Mouse (Mus musculus) liver, embryonic 16.5 days (tissue): ENCODE measurements around the gene Smad6. TPM values are rescaled to one million over a fixed set of nuclear protein-coding genes. Genes with fewer than 3 reads are reported as not detected.

Source experiments
- ATAC-seq: fragments of 200-750 bp; cut with Nextera tagmentation; 2 replicates; pipeline ENCODE4 v1.8.0; 2017; ENCODE audit warnings: low read depth, mild to moderate bottlenecking, moderate number of reproducible peaks, moderate library complexity
- H3K27ac ChIP-seq: fragments of 300-500 bp; sonication (generic); 2 replicates; pipeline ENCODE4 v1.5.1; 2014; ENCODE audit warnings: mild to moderate bottlenecking, low read length
- H3K27me3 ChIP-seq: fragments of 300-500 bp; sonication (generic); 2 replicates; pipeline ENCODE4 v1.6.1; 2014; ENCODE audit warnings: low read depth, low read length, mixed read lengths; ENCODE audit not compliant: control insufficient read depth, insufficient read depth
- H3K36me3 ChIP-seq: fragments of 300-500 bp; sonication (generic); 2 replicates; pipeline ENCODE4 v1.6.1; 2014; ENCODE audit warnings: mild to moderate bottlenecking; ENCODE audit not compliant: control insufficient read depth, insufficient read depth
- H3K4me1 ChIP-seq: fragments of 300-500 bp; sonication (generic); 2 replicates; pipeline ENCODE4 v1.6.1; 2014; ENCODE audit warnings: low read depth, low read length, mixed read lengths; ENCODE audit not compliant: control insufficient read depth
- H3K4me2 ChIP-seq: fragments of 300-500 bp; sonication (generic); 2 replicates; pipeline ENCODE4 v1.6.1; 2014; ENCODE audit warnings: low read depth, low read length, mixed read lengths
- H3K4me3 ChIP-seq: fragments of 300-500 bp; sonication (generic); 2 replicates; pipeline ENCODE4 v1.5.1; 2014; ENCODE audit warnings: low read depth, mild to moderate bottlenecking, low read length
- H3K9ac ChIP-seq: fragments of 300-500 bp; sonication (generic); 2 replicates; pipeline ENCODE4 v1.6.1; 2014; ENCODE audit warnings: low read depth, low read length
- H3K9me3 ChIP-seq: fragments of 300-500 bp; sonication (generic); replicated peaks from 2 replicates; pipeline ENCODE4 v1.6.1; 2016; ENCODE audit warnings: low read length; ENCODE audit not compliant: control insufficient read depth
- WGBS: fragments of 180-500 bp; shearing (Covaris S2); extraction: QIAGEN DNeasy Blood & Tissue Kit; methylation state at CpG from one replicate; pipeline ENCODE4 v1.1.7; 2014; ENCODE audit not compliant: insufficient replicate concordance; 5-methylcytosine and 5-hydroxymethylcytosine counted together
- polyA plus RNA-seq: library from polyadenylated mRNA; unstranded; fragments of >200 nt; fragmentation: Nextera tagmentation; extraction: Ambion mirVana; gene quantifications from 2 replicates; pipeline ENCODE4 v1.2.1, GENCODE M21; 2015

Smad6 gene
- polyA plus RNA-seq, 1 experiment from 2014 or later = 1.9 TPM

DNA sequence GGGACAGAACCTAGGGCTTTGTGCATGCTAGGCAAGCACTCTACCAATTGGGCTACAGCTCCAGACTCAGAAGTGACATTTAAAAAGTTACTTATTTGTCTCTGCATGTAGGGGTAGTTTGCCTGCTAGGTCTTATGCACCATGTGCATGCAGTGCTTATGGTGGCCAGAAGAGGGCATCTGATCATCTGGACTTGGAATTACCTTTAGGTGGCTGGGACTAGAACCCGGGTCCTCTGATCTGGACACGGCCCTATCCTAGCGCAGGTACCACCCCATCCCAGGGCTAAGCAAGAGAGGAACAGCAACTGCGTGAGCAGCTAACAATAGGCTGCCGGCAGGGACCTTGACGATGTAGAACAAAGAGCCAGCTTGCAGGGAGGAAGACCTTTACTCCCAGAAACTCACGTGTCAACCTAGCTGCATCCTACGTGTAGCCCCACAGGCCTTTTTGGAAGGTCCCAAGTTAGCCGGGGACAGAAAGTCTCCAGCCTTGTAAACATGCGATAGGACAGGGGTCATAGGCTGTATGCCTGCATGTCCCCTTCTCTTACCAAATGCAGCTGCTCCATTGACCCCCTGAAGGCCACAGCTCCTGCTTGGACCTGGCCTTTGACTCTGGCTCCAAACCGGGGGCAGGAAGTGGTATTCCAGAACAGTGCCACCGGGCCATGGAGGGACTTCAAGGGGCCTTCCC lies 38.8 kb downstream of the Smad6 start:
- no peak overlapping the region for H3K4me2 ChIP-seq
- H3K9ac ChIP-seq = no peak overlapping the region
- H3K27me3 ChIP-seq = no peaks in the 10 kb centered on the region
- no peak overlapping the region; the same call in 1 of the 2 replicates for H3K27ac ChIP-seq
- peak; percentile 57 for ATAC-seq
- no peaks in the 10 kb centered on the region for H3K9me3 ChIP-seq
- H3K4me3 ChIP-seq = no peak overlapping the region
- WGBS = 66% methylated on average over 12 of the region's 12 CpGs
- no peaks in the 10 kb centered on the region for H3K36me3 ChIP-seq
- peaks cover 25% of the 10 kb centered on the region for H3K4me1 ChIP-seq

DNA sequence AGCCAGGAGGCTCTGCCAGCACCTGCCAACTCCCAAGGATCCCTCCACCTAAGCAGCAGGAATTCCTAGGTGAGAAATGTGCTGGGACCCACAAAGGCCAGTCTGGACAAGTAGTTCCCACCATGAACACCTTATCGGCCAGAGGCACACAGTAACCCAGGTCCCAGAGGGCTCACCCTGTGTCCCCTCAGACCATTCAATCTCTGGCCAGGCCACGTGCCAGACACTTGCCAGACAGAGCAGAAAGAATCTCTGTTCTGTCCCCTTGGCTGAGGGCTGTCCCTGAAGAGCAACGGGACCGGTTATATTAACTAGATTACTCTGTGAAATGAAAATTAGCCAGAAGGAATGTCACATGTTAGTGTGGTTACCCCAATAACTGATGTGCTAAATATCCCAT lies 39.9 kb downstream of the Smad6 start:
- Histone ChIP-seq H3K36me3 (no peaks in the 10 kb centered on the region), H3K4me3 (no peak overlapping the region), H3K27ac (no peak overlapping the region), H3K27me3 (no peaks in the 10 kb centered on the region), H3K9me3 (no peaks in the 10 kb centered on the region), H3K9ac (no peak overlapping the region), H3K4me2 (no peak overlapping the region), H3K4me1 (peaks cover 25% of the 10 kb centered on the region)
- no peak for ATAC-seq
- 66% methylated on average over 4 of the region's 4 CpGs for WGBS

DNA sequence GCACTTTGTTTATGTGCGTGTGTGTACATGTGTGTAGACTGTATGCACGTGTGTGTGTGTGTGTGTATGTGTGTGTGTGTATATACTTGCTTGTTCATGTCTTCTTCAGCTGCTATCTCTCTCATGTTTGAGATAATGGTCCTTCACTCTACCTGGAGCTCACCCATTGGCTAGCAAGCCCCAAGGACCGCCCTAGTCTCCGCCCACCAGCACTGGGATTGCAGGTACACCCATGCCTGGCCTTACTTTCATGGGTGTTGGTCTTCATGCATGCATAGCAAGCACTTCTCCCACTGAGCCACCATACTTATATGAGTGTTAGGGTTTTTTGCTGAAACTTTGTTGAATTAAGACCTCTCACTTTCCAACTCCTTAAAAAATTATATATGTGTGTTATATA lies 40.5 kb downstream of the Smad6 start:
- 59% methylated on average over 4 of the region's 4 CpGs for WGBS
- no peak; the same call in 1 of the 2 replicates for ATAC-seq

DNA sequence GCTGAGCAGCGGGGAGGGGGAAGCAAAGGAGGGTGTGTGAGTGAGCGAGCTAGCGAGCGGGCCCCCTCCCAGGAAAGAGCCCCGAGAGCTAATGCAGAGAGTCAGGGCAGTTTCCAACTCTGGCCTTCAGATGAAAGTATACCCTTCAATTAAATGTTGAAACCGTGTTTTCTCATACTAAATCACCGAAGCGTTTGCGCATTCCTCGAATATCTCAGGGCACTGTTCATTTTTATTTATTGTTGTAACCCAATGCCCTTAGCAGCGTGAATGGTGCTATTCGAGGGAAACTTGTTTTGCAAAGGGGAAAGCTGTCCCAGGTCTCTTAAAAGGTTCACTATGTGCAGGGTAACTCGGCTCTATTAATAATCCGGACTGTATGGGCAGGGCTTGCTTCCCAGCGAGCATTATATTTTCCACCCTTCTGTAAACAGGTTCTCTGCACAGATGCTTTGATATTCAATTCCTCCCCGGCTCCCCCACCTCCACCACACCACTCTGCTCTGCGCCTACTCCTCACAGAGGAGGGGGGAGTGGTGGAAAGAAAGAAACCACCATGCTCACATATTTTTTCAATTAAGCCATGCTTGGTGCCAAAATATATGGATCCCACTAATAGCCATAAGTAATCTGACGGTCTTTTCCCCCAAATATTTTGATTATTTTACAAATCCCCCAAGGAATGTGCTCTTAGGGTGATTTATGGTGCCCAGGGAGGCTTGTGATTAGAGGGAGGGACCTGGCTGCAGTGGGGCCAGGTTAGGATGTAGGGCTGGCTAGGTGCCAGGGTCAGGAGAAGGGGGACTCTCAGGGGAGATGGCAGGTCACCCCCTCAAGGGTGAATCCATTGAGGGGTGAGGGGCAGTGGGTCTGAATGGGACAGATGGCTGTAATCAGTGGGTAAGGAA lies 41.4 kb downstream of the Smad6 start:
- Histone ChIP-seq H3K27me3 (no peaks in the 10 kb centered on the region), H3K9ac (no peak overlapping the region), H3K9me3 (no peaks in the 10 kb centered on the region), H3K4me3 (no peak overlapping the region), H3K27ac (no peak overlapping the region), H3K4me1 (peaks cover 28% of the 10 kb centered on the region), H3K4me2 (no peak overlapping the region), H3K36me3 (no peaks in the 10 kb centered on the region)
- WGBS = 55% methylated on average over 18 of the region's 18 CpGs
- ATAC-seq = no peak

More for the DNA sequence above, 40.5 kb downstream of the Smad6 start:
- Histone ChIP-seq H3K4me3 (no peak overlapping the region), H3K9me3 (no peaks in the 10 kb centered on the region), H3K27me3 (no peaks in the 10 kb centered on the region), H3K9ac (no peak overlapping the region), H3K27ac (no peak overlapping the region), H3K4me1 (peaks cover 25% of the 10 kb centered on the region), H3K4me2 (no peak overlapping the region), H3K36me3 (no peaks in the 10 kb centered on the region)

DNA sequence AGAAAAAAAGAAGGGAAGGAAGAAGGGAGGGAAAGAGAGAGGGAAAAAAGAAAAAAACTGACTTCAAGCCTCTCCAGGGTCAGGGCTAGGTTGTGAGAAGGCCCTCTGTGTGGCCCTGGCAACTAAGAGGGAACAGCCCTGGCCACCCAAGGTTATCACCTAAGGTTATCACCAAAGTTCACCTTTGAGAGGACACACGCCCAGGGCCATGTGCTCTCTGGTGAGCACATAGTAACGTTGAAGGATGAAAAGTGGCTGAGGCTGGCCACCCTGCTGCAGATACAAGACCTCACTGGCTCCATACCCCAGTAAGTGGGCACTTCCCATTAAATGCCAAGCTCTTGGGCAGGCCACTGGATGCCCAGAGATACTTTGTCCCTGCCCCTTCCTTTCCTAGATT lies 42.6 kb downstream of the Smad6 start:
- Histone ChIP-seq H3K36me3 (no peaks in the 10 kb centered on the region), H3K4me3 (no peak overlapping the region), H3K9ac (no peak overlapping the region), H3K27me3 (no peaks in the 10 kb centered on the region), H3K27ac (no peak overlapping the region), H3K4me1 (peaks cover 23% of the 10 kb centered on the region), H3K4me2 (no peak overlapping the region), H3K9me3 (no peaks in the 10 kb centered on the region)
- ATAC-seq = peak; percentile 67
- WGBS = 39% methylated on average over 2 of the region's 2 CpGs

DNA sequence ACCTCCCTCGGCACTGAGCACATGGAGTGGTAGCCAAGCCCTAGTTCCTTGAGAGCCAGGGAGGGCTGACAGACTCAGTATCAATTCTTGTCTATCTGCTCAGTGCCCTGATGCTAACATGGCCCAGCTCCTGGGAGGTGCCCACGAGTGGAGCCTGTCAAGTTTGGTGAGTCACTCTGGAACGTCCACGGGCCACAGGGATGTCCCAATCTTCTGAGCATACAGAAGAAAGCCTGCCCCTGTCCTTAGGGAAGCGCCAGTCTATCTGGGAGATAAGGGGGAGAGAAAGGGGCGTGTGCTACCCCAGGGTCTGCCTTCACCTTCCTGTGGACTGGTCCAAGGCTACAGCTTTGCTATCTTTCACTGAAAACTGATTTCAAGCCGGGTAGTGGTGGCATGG lies 43.2 kb downstream of the Smad6 start:
- Histone ChIP-seq H3K4me1 (peaks cover 21% of the 10 kb centered on the region), H3K27ac (no peak overlapping the region), H3K9ac (no peak overlapping the region), H3K4me2 (no peak overlapping the region), H3K4me3 (no peak overlapping the region), H3K9me3 (no peaks in the 10 kb centered on the region), H3K27me3 (no peaks in the 10 kb centered on the region), H3K36me3 (no peaks in the 10 kb centered on the region)
- no peak for ATAC-seq
- 23% methylated on average over 7 of the region's 7 CpGs for WGBS

DNA sequence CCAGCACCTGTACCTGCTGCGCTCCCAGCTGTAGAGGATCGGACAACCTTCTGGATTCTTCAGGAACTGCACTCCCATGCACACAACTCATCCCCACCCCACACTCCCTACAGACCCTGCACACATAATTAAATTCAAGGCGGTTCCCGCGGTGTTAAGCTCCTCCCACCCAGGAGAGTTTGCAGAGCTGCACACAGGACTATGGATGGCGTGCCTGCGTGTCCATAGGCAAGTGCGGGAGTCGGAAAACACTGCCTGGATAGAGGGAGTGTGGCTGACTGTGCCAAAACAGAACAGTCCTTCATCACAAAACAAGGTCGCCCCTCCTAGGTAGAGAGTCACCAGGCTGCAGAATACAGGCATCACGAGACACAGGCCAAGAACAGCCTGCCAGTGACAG lies 45.9 kb downstream of the Smad6 start:
- no peaks in the 10 kb centered on the region for H3K9me3 ChIP-seq
- H3K27me3 ChIP-seq = no peaks in the 10 kb centered on the region
- H3K4me3 ChIP-seq = no peak overlapping the region
- no peak overlapping the region for H3K4me2 ChIP-seq
- WGBS = 56% methylated on average over 11 of the region's 11 CpGs
- H3K27ac ChIP-seq = no peak overlapping the region
- no peak overlapping the region for H3K9ac ChIP-seq
- peaks cover 16% of the 10 kb centered on the region for H3K4me1 ChIP-seq
- ATAC-seq = no peak
- H3K36me3 ChIP-seq = no peaks in the 10 kb centered on the region

DNA sequence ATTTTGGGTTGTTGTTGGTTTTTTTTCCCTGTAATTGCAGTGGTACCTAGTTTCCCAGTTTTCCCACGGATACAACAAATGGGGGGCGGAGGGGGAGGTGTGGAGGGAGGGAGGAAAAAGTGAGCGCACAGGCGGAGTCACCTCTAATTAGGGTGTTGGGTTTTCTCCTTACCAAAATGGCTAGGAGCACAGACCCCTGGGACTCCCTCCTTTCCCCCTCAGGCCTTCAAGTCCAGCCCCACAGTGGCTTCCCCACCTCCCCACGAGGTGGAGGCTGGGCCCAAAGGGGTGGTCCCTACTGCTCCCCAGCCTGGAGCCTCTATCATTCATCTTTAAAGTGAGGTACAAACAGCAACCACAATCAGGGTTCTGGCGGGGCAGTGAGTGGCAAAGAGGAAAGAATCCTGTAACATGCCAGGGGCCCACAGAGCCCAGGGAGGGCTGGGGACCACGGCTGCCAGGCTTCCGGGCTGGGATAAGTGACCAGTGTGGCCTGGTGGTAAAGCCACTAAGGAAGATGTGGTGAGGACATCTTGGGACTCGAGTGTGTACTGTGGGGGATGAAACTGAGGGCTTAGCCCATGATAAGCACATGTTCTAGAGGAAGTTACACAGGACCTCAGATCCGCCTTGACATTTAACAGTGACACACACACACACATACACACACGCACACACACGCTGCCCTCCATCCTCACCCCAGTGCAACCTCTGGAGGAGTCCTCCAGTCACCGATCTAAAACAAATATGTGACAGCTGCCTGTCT lies 47.4 kb downstream of the Smad6 start:
- peaks cover 13% of the 10 kb centered on the region for H3K4me1 ChIP-seq

More for the DNA sequence above, 47.4 kb downstream of the Smad6 start:
- Histone ChIP-seq H3K9ac (no peak overlapping the region), H3K9me3 (no peaks in the 10 kb centered on the region), H3K36me3 (no peaks in the 10 kb centered on the region), H3K4me3 (no peak overlapping the region), H3K27me3 (no peaks in the 10 kb centered on the region), H3K4me2 (no peak overlapping the region), H3K27ac (no peak overlapping the region)
- 28% methylated on average over 12 of the region's 13 CpGs for WGBS
- no peak for ATAC-seq
